Mouse (Mus musculus): ENCODE data around the gene Stmnd1. TPM values are rescaled to one million over a fixed set of nuclear protein-coding genes. Genes with fewer than 3 reads are reported as not detected.

The Stmnd1 gene
- total RNA-seq, 1 experiment from 2014 or later = not detected

Other genes starting within 250 kb of the Stmnd1 start
- gene Rbm24, start 144.7 kb downstream of the Stmnd1 start, total RNA-seq (2017) = not detected in 3 replicates
- gene Cap2, start 228.1 kb downstream of the Stmnd1 start, total RNA-seq (2017) = 1.1 TPM in 1 of 3 replicates, not detected in the others

Data from monocyte, adult 5-6 weeks (primary cell).